Mouse (Mus musculus) thymus, postnatal 25 days (tissue): Measurements from ENCODE around the gene Panx1.

Source experiments
- DNase-seq: peaks from one replicate; pipeline ENCODE4 v3.0.0; 2022

Panx1 gene

GRCm38 (mm10) chr9:15021156-15021555, 24.1 kb downstream of the Panx1 start:
- DNase-seq: no peak

- no peak for DNase-seq
These were observed 24.7 kb downstream of the Panx1 start for GRCm38 (mm10) chr9:15020561-15021080.

GRCm38 (mm10) chr9:15018756-15019131, 26.5 kb downstream of the Panx1 start:
- DNase-seq: no peak

GRCm38 (mm10) chr9:15017791-15018755, 27.2 kb downstream of the Panx1 start:
- DNase-seq: peak; percentile 78

GRCm38 (mm10) chr9:15015223-15015956, 29.9 kb downstream of the Panx1 start:
- peak; percentile 80 for DNase-seq

GRCm38 (mm10) chr9:15007566-15007965, 37.7 kb downstream of the Panx1 start:
- DNase-seq: no peak

- DNase-seq: no peak
These were observed 41.0 kb downstream of the Panx1 start for GRCm38 (mm10) chr9:15004298-15004685.

- no peak for DNase-seq
These were observed 41.5 kb downstream of the Panx1 start for GRCm38 (mm10) chr9:15003676-15004297.

GRCm38 (mm10) chr9:15002995-15003613, 42.2 kb downstream of the Panx1 start:
- peak; percentile 26 for DNase-seq

GRCm38 (mm10) chr9:14998790-14999189, 46.5 kb downstream of the Panx1 start:
- no peak for DNase-seq

GRCm38 (mm10) chr9:14997271-14998055, 47.8 kb downstream of the Panx1 start:
- DNase-seq: no peak

GRCm38 (mm10) chr9:14995525-14995924, 49.8 kb downstream of the Panx1 start:
- DNase-seq: no peak

GRCm38 (mm10) chr9:14988606-14989293, 56.5 kb downstream of the Panx1 start:
- no peak for DNase-seq

- DNase-seq: no peak
These were observed 62.1 kb downstream of the Panx1 start for GRCm38 (mm10) chr9:14983141-14983540.

GRCm38 (mm10) chr9:14982683-14983082, 62.6 kb downstream of the Panx1 start:
- no peak for DNase-seq

- DNase-seq: no peak
These were observed 63.6 kb downstream of the Panx1 start for GRCm38 (mm10) chr9:14981539-14982155.

GRCm38 (mm10) chr9:14974251-14975232, 70.7 kb downstream of the Panx1 start:
- DNase-seq: no peak

- no peak for DNase-seq
These were observed 71.5 kb downstream of the Panx1 start for GRCm38 (mm10) chr9:14973762-14974161.

GRCm38 (mm10) chr9:14970805-14971525, 74.3 kb downstream of the Panx1 start:
- DNase-seq: no peak
